Mouse (Mus musculus): Measurements from ENCODE around the gene 9130230L23Rik. TPM values are rescaled to one million over a fixed set of nuclear protein-coding genes. Genes with fewer than 3 reads are reported as not detected.

The 9130230L23Rik gene
- polyA plus RNA-seq, 1 experiment from 2014 or later = 0.33 TPM

DNA sequence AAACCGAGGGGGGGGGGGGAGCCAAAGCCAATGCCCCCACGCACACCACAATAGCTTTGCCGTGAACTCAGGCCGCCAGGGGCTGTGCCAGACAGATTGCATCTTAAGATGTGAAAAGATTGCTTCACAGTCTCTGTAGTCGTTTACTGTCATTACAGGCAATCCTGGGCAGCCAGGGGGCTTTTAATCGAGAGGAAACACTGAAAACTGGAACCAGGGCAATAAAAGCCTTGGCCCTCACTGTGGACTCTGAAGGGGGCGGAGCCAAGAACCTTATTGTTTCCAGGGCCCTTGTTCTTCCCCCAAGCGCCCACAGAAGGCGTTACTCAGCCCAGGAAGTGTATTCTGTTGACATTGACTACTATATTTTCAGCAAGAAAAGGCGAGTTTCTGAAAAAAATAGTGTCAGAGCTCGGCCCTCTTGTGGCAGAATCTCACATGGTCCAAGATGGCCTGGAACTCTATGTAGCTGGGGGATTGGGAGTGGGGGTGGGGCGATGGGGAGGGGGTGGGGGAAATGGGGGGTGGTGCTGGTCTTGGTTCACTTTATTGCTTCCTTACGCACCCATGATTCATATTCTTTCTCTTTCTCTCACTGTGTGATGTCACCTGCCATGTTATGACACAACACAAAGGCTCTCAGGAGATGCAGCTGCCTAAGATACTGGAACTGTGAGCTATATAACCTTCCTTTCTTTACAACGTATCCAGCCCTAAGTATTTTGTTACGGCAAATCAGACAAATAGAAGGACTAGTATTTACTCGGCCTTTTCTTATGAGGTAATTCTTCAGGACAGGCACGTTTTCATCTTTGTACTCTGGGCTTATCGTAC lies 53.2 kb downstream of the 9130230L23Rik start:
- H3K27ac ChIP-seq = peak overlapping the region; percentile 60; the same call in 1 of the 2 replicates
- H3K4me3 ChIP-seq (replicated peaks; ENCODE audit: low read depth, low read length) = no peak overlapping the region
- no peak overlapping the region for H3K9ac ChIP-seq (ENCODE audit: low read depth, low read length)
- 0 out of 2 replicates have a peak, but pooled peaks have one; percentile 26 for ATAC-seq (replicated peaks; ENCODE audit: low FRiP score, low read depth)
- peak; percentile 16; the same call in 1 of the 2 replicates for TF ChIP-seq CTCF (IDR thresholded peaks at IDR 0.05; ENCODE audit: low read depth)
- no peaks in the 10 kb centered on the region for H3K36me3 ChIP-seq (ENCODE audit: insufficient read depth, low read length)
- H3K4me1 ChIP-seq (replicated peaks; ENCODE audit: insufficient read depth, low read length) = 0 out of 2 replicates have a peak, but pooled peaks cover under 1% of the 10 kb centered on the region
- DNase-seq (ENCODE audit: low spot score) = peak; percentile 35
- peak overlapping the region; percentile 30; the same call in 1 of the 2 replicates for H3K4me2 ChIP-seq (ENCODE audit: low read length)
- H3K9me3 ChIP-seq (replicated peaks; ENCODE audit: low read length) = no peaks in the 10 kb centered on the region
- no peaks in the 10 kb centered on the region for H3K27me3 ChIP-seq (ENCODE audit: insufficient read depth, low read length)
- WGBS = 56% methylated on average over 18 of the region's 18 CpGs

- H3K9ac ChIP-seq (ENCODE audit: low read depth, low read length) = no peak overlapping the region
- no peaks in the 10 kb centered on the region for H3K9me3 ChIP-seq (replicated peaks; ENCODE audit: low read length)
- no peak overlapping the region for H3K4me3 ChIP-seq (replicated peaks; ENCODE audit: low read depth, low read length)
- H3K4me2 ChIP-seq (ENCODE audit: low read length) = 0 out of 2 replicates have a peak overlapping the region, but pooled peaks have one; percentile 30
- peak; percentile 65 for DNase-seq (ENCODE audit: low spot score)
- WGBS = 39% methylated on average over 6 of the region's 6 CpGs
- no peak; the same call in 1 of the 2 replicates for ATAC-seq (replicated peaks; ENCODE audit: low FRiP score, low read depth)
- H3K27ac ChIP-seq = peak overlapping the region; percentile 60; the same call in 1 of the 2 replicates
- no peaks in the 10 kb centered on the region for H3K36me3 ChIP-seq (ENCODE audit: insufficient read depth, low read length)
- no peaks in the 10 kb centered on the region for H3K4me1 ChIP-seq (replicated peaks; ENCODE audit: insufficient read depth, low read length)
- no peak for TF ChIP-seq CTCF (IDR thresholded peaks at IDR 0.05; ENCODE audit: low read depth)
- no peaks in the 10 kb centered on the region for H3K27me3 ChIP-seq (ENCODE audit: insufficient read depth, low read length)
These were observed 53.8 kb downstream of the 9130230L23Rik start for GRCm38 (mm10) chr5:65950236-65950635.

GRCm38 (mm10) chr5:65949822-65950221 lies 54.3 kb downstream of the 9130230L23Rik start:
- TF ChIP-seq CTCF (IDR thresholded peaks at IDR 0.05; ENCODE audit: low read depth) = no peak
- DNase-seq (ENCODE audit: low spot score) = no peak
- Histone ChIP-seq H3K9ac (ENCODE audit: low read depth, low read length) (no peak overlapping the region), H3K9me3 (replicated peaks; ENCODE audit: low read length) (no peaks in the 10 kb centered on the region), H3K36me3 (ENCODE audit: insufficient read depth, low read length) (no peaks in the 10 kb centered on the region), H3K4me2 (ENCODE audit: low read length) (no peak overlapping the region), H3K27me3 (ENCODE audit: insufficient read depth, low read length) (no peaks in the 10 kb centered on the region), H3K4me1 (replicated peaks; ENCODE audit: insufficient read depth, low read length) (no peaks in the 10 kb centered on the region), H3K27ac (0 out of 2 replicates have a peak overlapping the region, but pooled peaks have one; percentile 16), H3K4me3 (replicated peaks; ENCODE audit: low read depth, low read length) (no peak overlapping the region)
- WGBS = 65% methylated on average over 3 of the region's 3 CpGs
- no peak for ATAC-seq (replicated peaks; ENCODE audit: low FRiP score, low read depth)

GRCm38 (mm10) chr5:65941145-65941544 lies 62.9 kb downstream of the 9130230L23Rik start:
- no peak for ATAC-seq (replicated peaks; ENCODE audit: low FRiP score, low read depth)
- Histone ChIP-seq H3K4me3 (replicated peaks; ENCODE audit: low read depth, low read length) (no peak overlapping the region), H3K9me3 (replicated peaks; ENCODE audit: low read length) (no peaks in the 10 kb centered on the region), H3K9ac (ENCODE audit: low read depth, low read length) (no peak overlapping the region), H3K4me2 (ENCODE audit: low read length) (no peak overlapping the region), H3K27ac (no peak overlapping the region), H3K27me3 (ENCODE audit: insufficient read depth, low read length) (no peaks in the 10 kb centered on the region), H3K4me1 (replicated peaks; ENCODE audit: insufficient read depth, low read length) (no peaks in the 10 kb centered on the region), H3K36me3 (ENCODE audit: insufficient read depth, low read length) (no peaks in the 10 kb centered on the region)
- DNase-seq (ENCODE audit: low spot score) = no peak
- WGBS = 58% methylated on average over 4 of the region's 4 CpGs
- TF ChIP-seq CTCF (IDR thresholded peaks at IDR 0.05; ENCODE audit: low read depth) = no peak

GRCm38 (mm10) chr5:65937998-65938715 lies 65.9 kb downstream of the 9130230L23Rik start:
- Histone ChIP-seq H3K36me3 (ENCODE audit: insufficient read depth, low read length) (no peaks in the 10 kb centered on the region), H3K27ac (no peak overlapping the region), H3K27me3 (ENCODE audit: insufficient read depth, low read length) (no peaks in the 10 kb centered on the region), H3K4me3 (replicated peaks; ENCODE audit: low read depth, low read length) (no peak overlapping the region), H3K9ac (ENCODE audit: low read depth, low read length) (no peak overlapping the region), H3K4me2 (ENCODE audit: low read length) (no peak overlapping the region), H3K4me1 (replicated peaks; ENCODE audit: insufficient read depth, low read length) (no peaks in the 10 kb centered on the region), H3K9me3 (replicated peaks; ENCODE audit: low read length) (no peaks in the 10 kb centered on the region)
- peak; percentile 99 for TF ChIP-seq CTCF (IDR thresholded peaks at IDR 0.05; ENCODE audit: low read depth)
- ATAC-seq (replicated peaks; ENCODE audit: low FRiP score, low read depth) (peak; percentile 85), DNase-seq (ENCODE audit: low spot score) (peak; percentile 91)
- 59% methylated on average over 9 of the region's 9 CpGs for WGBS

- TF ChIP-seq CTCF (IDR thresholded peaks at IDR 0.05; ENCODE audit: low read depth) = no peak
- WGBS = 43% methylated on average over 11 of the region's 11 CpGs
- Histone ChIP-seq H3K27ac (no peak overlapping the region), H3K9ac (ENCODE audit: low read depth, low read length) (no peak overlapping the region), H3K27me3 (ENCODE audit: insufficient read depth, low read length) (no peaks in the 10 kb centered on the region), H3K4me1 (replicated peaks; ENCODE audit: insufficient read depth, low read length) (no peaks in the 10 kb centered on the region), H3K36me3 (ENCODE audit: insufficient read depth, low read length) (no peaks in the 10 kb centered on the region), H3K4me2 (ENCODE audit: low read length) (no peak overlapping the region), H3K4me3 (replicated peaks; ENCODE audit: low read depth, low read length) (no peak overlapping the region), H3K9me3 (replicated peaks; ENCODE audit: low read length) (no peaks in the 10 kb centered on the region)
- ATAC-seq (replicated peaks; ENCODE audit: low FRiP score, low read depth) (no peak), DNase-seq (ENCODE audit: low spot score) (no peak)
These were observed 66.9 kb downstream of the 9130230L23Rik start for GRCm38 (mm10) chr5:65937011-65937726.

Measured in kidney, postnatal 0 days (tissue).